Mouse (Mus musculus): ENCODE results near the gene Carns1. TPM values are rescaled to one million over a fixed set of nuclear protein-coding genes. Genes with fewer than 3 reads are reported as not detected.

Carns1 gene
- polyA plus RNA-seq, 1 experiment from 2014 or later, result 3.8 TPM

- Histone ChIP-seq H3K4me3 (ENCODE audit: low read depth, low read length) (no peak overlapping the region), H3K4me1 (ENCODE audit: control insufficient read depth, insufficient read depth, low read length) (peaks cover 4% of the 10 kb centered on the region), H3K27ac (ENCODE audit: low read depth, low read length) (no peak overlapping the region), H3K9ac (ENCODE audit: low read length) (no peak overlapping the region), H3K27me3 (ENCODE audit: control insufficient read depth, insufficient read depth, low read length) (peaks cover 4% of the 10 kb centered on the region; the same call in 1 of the 2 replicates), H3K9me3 (ENCODE audit: control insufficient read depth, low read length) (no peaks in the 10 kb centered on the region), H3K36me3 (ENCODE audit: control insufficient read depth, insufficient read depth, low read length) (no peaks in the 10 kb centered on the region), H3K4me2 (ENCODE audit: low read depth) (no peak overlapping the region)
- DNase-seq (ENCODE audit: low spot score) (no peak), ATAC-seq (ENCODE audit: insufficient read depth, low FRiP score, low TSS enrichment) (no peak)
- 63% methylated on average over 3 of the region's 4 CpGs for WGBS
These were observed 29.6 kb upstream of the Carns1 start for GRCm38 (mm10) chr19:4204889-4205288.

DNA sequence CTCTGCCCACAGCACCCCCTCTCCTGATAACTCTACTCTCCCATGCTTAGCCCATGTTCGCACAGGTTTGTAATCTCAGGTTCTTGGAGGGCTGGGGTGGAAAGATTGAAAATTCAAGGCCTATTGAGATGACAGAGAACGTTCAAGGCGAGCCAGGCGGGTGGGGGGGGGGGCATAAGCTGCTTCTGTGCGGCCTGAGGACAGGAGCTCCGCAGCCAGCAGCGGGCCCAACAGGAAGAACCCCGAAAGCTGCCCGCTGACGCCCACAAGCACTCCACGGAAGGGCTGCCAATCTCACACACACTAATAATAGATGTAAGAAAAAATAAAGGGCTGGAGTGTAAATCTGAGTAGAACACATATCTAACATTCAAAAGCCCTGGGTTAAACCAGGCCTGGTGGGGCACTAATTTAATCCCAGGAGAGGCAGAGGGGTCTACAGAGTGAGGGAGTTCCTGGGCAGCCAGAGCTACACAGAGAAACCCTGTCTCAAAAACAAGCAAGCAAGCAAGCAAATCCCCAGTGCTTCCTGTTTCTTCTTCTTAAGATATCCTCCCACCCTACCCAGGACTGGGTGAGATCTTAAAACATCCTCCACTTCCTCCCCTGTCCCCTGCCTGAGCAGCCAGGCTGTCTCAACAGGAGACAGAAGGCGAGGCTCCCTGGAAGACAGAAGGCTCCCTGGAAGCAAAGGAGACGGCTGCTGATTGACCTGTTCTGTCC lies 28.5 kb upstream of the Carns1 start:
- H3K27ac ChIP-seq (ENCODE audit: low read depth, low read length), result no peak overlapping the region
- 64% methylated on average over 13 of the region's 13 CpGs for WGBS
- no peak overlapping the region for H3K4me3 ChIP-seq (ENCODE audit: low read depth, low read length)
- H3K4me1 ChIP-seq (ENCODE audit: control insufficient read depth, insufficient read depth, low read length), result peaks cover 4% of the 10 kb centered on the region
- no peak for DNase-seq (ENCODE audit: low spot score)
- H3K27me3 ChIP-seq (ENCODE audit: control insufficient read depth, insufficient read depth, low read length), result peaks cover 3% of the 10 kb centered on the region; the same call in 1 of the 2 replicates
- H3K9ac ChIP-seq (ENCODE audit: low read length), result no peak overlapping the region
- ATAC-seq (ENCODE audit: insufficient read depth, low FRiP score, low TSS enrichment), result no peak
- H3K9me3 ChIP-seq (ENCODE audit: control insufficient read depth, low read length), result no peaks in the 10 kb centered on the region
- H3K36me3 ChIP-seq (ENCODE audit: control insufficient read depth, insufficient read depth, low read length), result no peaks in the 10 kb centered on the region
- H3K4me2 ChIP-seq (ENCODE audit: low read depth), result no peak overlapping the region

DNA sequence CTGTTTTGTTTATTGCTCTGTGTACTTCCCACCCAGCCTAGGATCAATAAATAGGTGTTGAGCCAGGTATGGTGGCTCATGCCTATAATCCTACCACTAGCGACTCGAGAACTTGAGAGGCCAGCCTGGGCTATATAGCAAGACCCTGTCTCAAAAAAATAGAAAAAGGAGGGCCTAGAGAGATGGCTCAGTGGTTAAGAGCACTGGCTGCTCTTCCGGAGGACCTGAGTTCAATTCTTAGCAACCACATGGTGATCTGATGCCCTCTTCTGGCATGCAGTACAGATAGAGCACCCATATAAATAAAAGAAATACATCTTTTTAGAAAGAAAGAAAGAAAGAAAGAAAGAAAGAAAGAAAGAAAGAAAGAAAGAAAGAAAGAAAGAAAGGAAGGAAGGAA lies 27.9 kb upstream of the Carns1 start:
- no peaks in the 10 kb centered on the region for H3K9me3 ChIP-seq (ENCODE audit: control insufficient read depth, low read length)
- no peaks in the 10 kb centered on the region for H3K27me3 ChIP-seq (ENCODE audit: control insufficient read depth, insufficient read depth, low read length)
- H3K4me1 ChIP-seq (ENCODE audit: control insufficient read depth, insufficient read depth, low read length), result peaks cover 4% of the 10 kb centered on the region
- 76% methylated on average over 3 of the region's 3 CpGs for WGBS
- H3K27ac ChIP-seq (ENCODE audit: low read depth, low read length), result no peak overlapping the region
- no peak overlapping the region for H3K9ac ChIP-seq (ENCODE audit: low read length)
- no peak for ATAC-seq (ENCODE audit: insufficient read depth, low FRiP score, low TSS enrichment)
- no peak overlapping the region for H3K4me2 ChIP-seq (ENCODE audit: low read depth)
- H3K4me3 ChIP-seq (ENCODE audit: low read depth, low read length), result no peak overlapping the region
- no peak for DNase-seq (ENCODE audit: low spot score)
- H3K36me3 ChIP-seq (ENCODE audit: control insufficient read depth, insufficient read depth, low read length), result no peaks in the 10 kb centered on the region

DNA sequence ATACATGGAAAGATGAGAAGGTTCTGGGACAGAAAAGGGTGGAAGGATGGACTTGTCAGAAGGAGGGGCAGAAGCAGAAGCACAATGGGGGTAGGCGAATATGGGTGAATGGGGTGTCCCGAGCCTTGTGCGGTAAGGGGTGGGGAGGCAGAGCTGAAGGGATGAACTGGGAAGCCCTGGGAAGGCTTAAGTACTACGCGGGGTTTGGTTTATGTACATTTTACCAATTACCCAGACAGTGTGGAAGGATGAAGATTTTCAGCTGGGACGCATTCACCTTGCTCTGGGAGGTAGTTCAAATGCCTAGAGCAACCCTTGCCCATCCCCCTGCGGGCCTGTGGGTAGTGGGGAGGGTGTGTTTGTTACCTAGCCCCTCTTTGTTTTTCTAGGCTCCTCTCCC lies 26.9 kb upstream of the Carns1 start:
- Histone ChIP-seq H3K9ac (ENCODE audit: low read length) (peak overlapping the region; percentile 55), H3K27me3 (ENCODE audit: control insufficient read depth, insufficient read depth, low read length) (no peaks in the 10 kb centered on the region), H3K36me3 (ENCODE audit: control insufficient read depth, insufficient read depth, low read length) (no peaks in the 10 kb centered on the region), H3K4me2 (ENCODE audit: low read depth) (peak overlapping the region; percentile 75), H3K4me1 (ENCODE audit: control insufficient read depth, insufficient read depth, low read length) (peaks cover 4% of the 10 kb centered on the region), H3K9me3 (ENCODE audit: control insufficient read depth, low read length) (no peaks in the 10 kb centered on the region), H3K27ac (ENCODE audit: low read depth, low read length) (no peak overlapping the region), H3K4me3 (ENCODE audit: low read depth, low read length) (peak overlapping the region; percentile 65)
- WGBS, result 26% methylated on average over 7 of the region's 7 CpGs
- DNase-seq (ENCODE audit: low spot score) (no peak), ATAC-seq (ENCODE audit: insufficient read depth, low FRiP score, low TSS enrichment) (peak; percentile 40; the same call in 1 of the 2 replicates)

- peak within 1 kb of the TSS; percentile 73 for H3K9ac ChIP-seq (ENCODE audit: low read length)
- DNase-seq (ENCODE audit: low spot score) (peak; percentile 96), ATAC-seq (ENCODE audit: insufficient read depth, low FRiP score, low TSS enrichment) (peak; percentile 75)
- no peak within 1 kb of the TSS for H3K27ac ChIP-seq (ENCODE audit: low read depth, low read length)
- peak within 1 kb of the TSS; percentile 75 for H3K4me2 ChIP-seq (ENCODE audit: low read depth)
- peak within 1 kb of the TSS; percentile 65 for H3K4me3 ChIP-seq (ENCODE audit: low read depth, low read length)
- no peaks in the 10 kb centered on the region for H3K27me3 ChIP-seq (ENCODE audit: control insufficient read depth, insufficient read depth, low read length)
- under 1% methylated on average over 34 of the region's 34 CpGs for WGBS
- no peaks in the 10 kb centered on the region for H3K9me3 ChIP-seq (ENCODE audit: control insufficient read depth, low read length)
- no peaks in the 10 kb centered on the region; the same call in 1 of the 2 replicates for H3K36me3 ChIP-seq (ENCODE audit: control insufficient read depth, insufficient read depth, low read length)
- peaks cover 4% of the 10 kb centered on the region for H3K4me1 ChIP-seq (ENCODE audit: control insufficient read depth, insufficient read depth, low read length)
These were observed 26.1 kb upstream of the Carns1 start, which contains the start of gene Rad9a for GRCm38 (mm10) chr19:4201291-4201909. Rad9a (minus strand) TSS chr19:4201662.

- no peaks in the 10 kb centered on the region for H3K9me3 ChIP-seq (ENCODE audit: control insufficient read depth, low read length)
- no peak for ATAC-seq (ENCODE audit: insufficient read depth, low FRiP score, low TSS enrichment)
- DNase-seq (ENCODE audit: low spot score), result no peak
- no peak overlapping the region for H3K4me3 ChIP-seq (ENCODE audit: low read depth, low read length)
- no peak overlapping the region for H3K9ac ChIP-seq (ENCODE audit: low read length)
- H3K36me3 ChIP-seq (ENCODE audit: control insufficient read depth, insufficient read depth, low read length), result peaks cover 14% of the 10 kb centered on the region
- WGBS, result 71% methylated on average over 3 of the region's 3 CpGs
- H3K27ac ChIP-seq (ENCODE audit: low read depth, low read length), result no peak overlapping the region
- H3K4me1 ChIP-seq (ENCODE audit: control insufficient read depth, insufficient read depth, low read length), result peaks cover 14% of the 10 kb centered on the region
- no peak overlapping the region; the same call in 1 of the 2 replicates for H3K4me2 ChIP-seq (ENCODE audit: low read depth)
- H3K27me3 ChIP-seq (ENCODE audit: control insufficient read depth, insufficient read depth, low read length), result no peaks in the 10 kb centered on the region
These were observed 21.9 kb upstream of the Carns1 start for GRCm38 (mm10) chr19:4197180-4197579.

- Histone ChIP-seq H3K27me3 (ENCODE audit: control insufficient read depth, insufficient read depth, low read length) (no peaks in the 10 kb centered on the region), H3K36me3 (ENCODE audit: control insufficient read depth, insufficient read depth, low read length) (peaks cover 14% of the 10 kb centered on the region), H3K4me2 (ENCODE audit: low read depth) (no peak overlapping the region), H3K9me3 (ENCODE audit: control insufficient read depth, low read length) (no peaks in the 10 kb centered on the region), H3K9ac (ENCODE audit: low read length) (no peak overlapping the region), H3K27ac (ENCODE audit: low read depth, low read length) (no peak overlapping the region), H3K4me1 (ENCODE audit: control insufficient read depth, insufficient read depth, low read length) (peaks cover 14% of the 10 kb centered on the region), H3K4me3 (ENCODE audit: low read depth, low read length) (no peak overlapping the region)
- WGBS, result 28% methylated on average over 5 of the region's 5 CpGs
- DNase-seq (ENCODE audit: low spot score) (no peak), ATAC-seq (ENCODE audit: insufficient read depth, low FRiP score, low TSS enrichment) (no peak)
These were observed 21.3 kb upstream of the Carns1 start for GRCm38 (mm10) chr19:4196548-4196947.

- Histone ChIP-seq H3K4me2 (ENCODE audit: low read depth) (no peak overlapping the region), H3K4me3 (ENCODE audit: low read depth, low read length) (no peak overlapping the region), H3K4me1 (ENCODE audit: control insufficient read depth, insufficient read depth, low read length) (peaks cover 14% of the 10 kb centered on the region), H3K9ac (ENCODE audit: low read length) (no peak overlapping the region), H3K9me3 (ENCODE audit: control insufficient read depth, low read length) (no peaks in the 10 kb centered on the region), H3K27me3 (ENCODE audit: control insufficient read depth, insufficient read depth, low read length) (no peaks in the 10 kb centered on the region), H3K36me3 (ENCODE audit: control insufficient read depth, insufficient read depth, low read length) (peaks cover 14% of the 10 kb centered on the region), H3K27ac (ENCODE audit: low read depth, low read length) (no peak overlapping the region)
- no peak for DNase-seq (ENCODE audit: low spot score)
- WGBS, result 59% methylated on average over 2 of the region's 2 CpGs
- no peak for ATAC-seq (ENCODE audit: insufficient read depth, low FRiP score, low TSS enrichment)
These were observed 20.8 kb upstream of the Carns1 start for GRCm38 (mm10) chr19:4196048-4196447.
